Mouse (Mus musculus) small intestine, adult 2 months (tissue): ENCODE measurements around the gene Dpp6. TPM values are rescaled to one million over a fixed set of nuclear protein-coding genes. Genes with fewer than 3 reads are reported as not detected.

Source experiments
- H3K27ac ChIP-seq: fragments of 200-500 bp; 2 replicates; pipeline ENCODE4 v1.5.1; 2012; ENCODE audit warnings: low read depth, low read length, control low read depth, inconsistent platforms; ENCODE audit not compliant: insufficient read depth
- H3K27me3 ChIP-seq: fragments of 200-500 bp; 2 replicates; pipeline ENCODE4 v1.6.1; 2012; ENCODE audit warnings: mild to moderate bottlenecking, moderate library complexity, low read length, inconsistent platforms; ENCODE audit not compliant: control insufficient read depth, insufficient read depth
- H3K36me3 ChIP-seq: fragments of 200-500 bp; 2 replicates; pipeline ENCODE4 v1.6.1; 2012; ENCODE audit warnings: mild to moderate bottlenecking, low read length, control low read depth, inconsistent platforms; ENCODE audit not compliant: control insufficient read depth, insufficient read depth
- H3K4me1 ChIP-seq: fragments of 200-500 bp; 2 replicates; pipeline ENCODE4 v1.6.1; 2012; ENCODE audit warnings: low read length, inconsistent platforms, mixed read lengths; ENCODE audit not compliant: control insufficient read depth, insufficient read depth, insufficient read length
- H3K4me3 ChIP-seq: fragments of 200-500 bp; 2 replicates; pipeline ENCODE4 v1.5.1; 2012; ENCODE audit warnings: low read depth, mild to moderate bottlenecking, control low read depth, inconsistent platforms, low read length, moderate library complexity
- CTCF ChIP-seq: fragments of 200-500 bp; IDR thresholded peaks from 2 replicates; pipeline ENCODE4 v1.5.1; 2012; ENCODE audit warnings: low read depth, mild to moderate bottlenecking, control low read depth, inconsistent platforms, low read length, moderate library complexity, mixed read lengths; ENCODE audit not compliant: insufficient replicate concordance, insufficient read length; ENCODE audit errors: extremely low read depth
- POLR2A ChIP-seq: fragments of 200-500 bp; IDR thresholded peaks from 2 replicates; pipeline ENCODE4 v1.6.1; 2012; ENCODE audit warnings: low read depth, mild to moderate bottlenecking, control low read depth, inconsistent platforms, low read length, moderate library complexity
- WGBS: fragments of 180-500 bp; shearing (Covaris S2); methylation state at CpG from one replicate; pipeline ENCODE4 v1.1.7; 2018; 5-methylcytosine and 5-hydroxymethylcytosine counted together
- polyA plus RNA-seq: library from polyadenylated mRNA; depleted of rRNA; stranded (reverse); fragments of >200 nt; gene quantifications from 2 replicates; pipeline ENCODE4 v1.2.3, GENCODE M21; 2012

The Dpp6 gene
- polyA plus RNA-seq, 1 experiment: 0.41 TPM

DNA sequence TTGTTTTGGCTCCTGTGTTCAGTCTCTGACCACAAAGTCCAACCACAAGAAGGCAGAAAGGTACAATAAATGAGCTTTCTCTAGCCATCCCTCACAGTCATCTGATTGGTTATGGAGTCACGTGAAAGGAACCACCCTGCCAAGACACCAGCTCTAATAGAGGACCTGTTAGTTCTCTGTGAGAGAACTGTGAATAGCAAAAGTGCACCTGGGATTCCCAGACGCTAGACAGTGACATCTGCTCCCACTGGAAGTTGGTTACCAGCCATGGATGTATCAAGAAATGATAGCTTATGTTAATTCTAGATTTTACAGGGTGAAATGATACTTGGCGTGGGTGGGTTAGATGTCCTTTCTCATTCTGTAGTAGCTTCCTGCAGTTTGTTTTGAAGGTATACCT lies 338.7 kb downstream of the Dpp6 start:
- Histone ChIP-seq H3K4me1 (no peaks in the 10 kb centered on the region), H3K27me3 (no peaks in the 10 kb centered on the region), H3K4me3 (no peak overlapping the region), H3K36me3 (no peaks in the 10 kb centered on the region), H3K27ac (no peak overlapping the region)
- 69% methylated on average over 3 of the region's 3 CpGs for WGBS
- TF ChIP-seq POLR2A (no peak), CTCF (no peak)

DNA sequence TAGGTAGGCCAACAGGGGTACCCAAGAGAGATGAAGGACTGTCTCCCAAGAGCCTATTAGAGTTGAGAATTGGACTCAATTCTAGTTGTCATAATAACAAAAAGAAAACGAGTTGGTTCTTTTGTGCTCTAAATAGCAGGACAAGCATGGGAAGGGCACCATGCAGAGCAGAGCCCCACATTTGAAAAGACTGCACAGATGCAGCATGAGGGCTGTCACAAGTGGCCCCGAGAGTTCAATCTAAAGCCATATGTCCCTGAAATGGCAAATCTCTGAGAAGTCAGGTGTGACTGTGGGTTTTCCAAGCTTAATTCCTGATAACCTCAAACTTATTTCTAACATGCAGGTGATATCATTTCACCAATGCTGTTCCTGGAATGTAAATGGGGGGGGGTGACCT lies 339.4 kb downstream of the Dpp6 start:
- no peaks in the 10 kb centered on the region for H3K36me3 ChIP-seq
- no peak overlapping the region for H3K4me3 ChIP-seq
- H3K27ac ChIP-seq: no peak overlapping the region
- 63% methylated on average over 2 of the region's 2 CpGs for WGBS
- H3K4me1 ChIP-seq: no peaks in the 10 kb centered on the region
- TF ChIP-seq POLR2A: no peak
- TF ChIP-seq CTCF: no peak
- H3K27me3 ChIP-seq: no peaks in the 10 kb centered on the region

DNA sequence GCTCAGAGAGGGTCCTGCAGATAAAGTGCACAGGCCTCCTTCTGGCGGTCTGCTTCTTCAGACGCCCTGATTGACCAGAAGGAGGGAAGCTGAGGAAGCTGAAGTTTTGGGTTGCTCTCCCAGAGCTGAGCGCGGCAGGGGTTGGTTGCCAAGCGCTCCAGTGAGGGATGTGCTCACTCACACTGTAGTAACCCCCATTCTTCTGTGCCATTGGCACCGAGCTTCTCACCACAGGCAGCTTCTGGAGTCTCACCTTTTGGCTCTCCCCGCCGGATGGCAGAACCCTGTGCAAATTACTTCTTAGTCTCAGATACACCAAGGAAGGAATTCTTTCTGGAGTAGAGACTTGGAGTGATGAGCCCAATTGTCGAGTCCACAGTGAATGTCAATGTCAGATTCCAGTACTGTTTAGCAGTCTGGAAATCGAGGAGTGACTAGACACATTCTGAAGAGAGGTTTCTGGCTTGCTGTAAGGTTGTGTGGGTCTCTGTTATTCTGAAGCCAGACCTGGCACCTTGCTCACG lies 344.2 kb downstream of the Dpp6 start:
- H3K36me3 ChIP-seq: no peaks in the 10 kb centered on the region
- H3K4me1 ChIP-seq: no peaks in the 10 kb centered on the region
- H3K27ac ChIP-seq: no peak overlapping the region
- no peaks in the 10 kb centered on the region for H3K27me3 ChIP-seq
- TF ChIP-seq POLR2A: no peak
- TF ChIP-seq CTCF: no peak
- no peak overlapping the region for H3K4me3 ChIP-seq
- WGBS: 70% methylated on average over 11 of the region's 11 CpGs

- H3K36me3 ChIP-seq: no peaks in the 10 kb centered on the region
- no peaks in the 10 kb centered on the region for H3K4me1 ChIP-seq
- H3K4me3 ChIP-seq: no peak overlapping the region
- 55% methylated on average over 1 of the region's 1 CpGs for WGBS
- H3K27ac ChIP-seq: no peak overlapping the region
- no peaks in the 10 kb centered on the region for H3K27me3 ChIP-seq
- no peak for TF ChIP-seq POLR2A
- no peak for TF ChIP-seq CTCF
Measured at GRCm38 (mm10) chr5:27168550-27168949, 351.5 kb downstream of the Dpp6 start.

DNA sequence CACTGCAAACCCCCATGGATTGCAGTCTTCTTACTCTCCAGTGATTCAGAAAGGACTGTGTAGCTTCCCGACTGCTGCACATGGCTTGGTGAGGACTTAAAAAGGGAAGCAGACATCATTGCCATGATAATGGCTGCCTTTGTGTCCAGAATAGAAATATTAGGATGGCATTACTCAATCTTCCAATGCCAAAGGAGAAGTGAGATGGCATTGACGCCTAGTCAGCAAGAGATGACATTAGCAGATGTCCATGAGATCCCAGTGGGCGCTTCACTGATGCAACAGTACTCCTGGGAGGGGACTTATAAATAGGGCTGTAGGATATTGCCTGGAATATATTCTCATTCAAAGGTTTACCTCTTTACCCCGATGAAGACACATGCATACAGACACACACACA lies 368.0 kb downstream of the Dpp6 start:
- Histone ChIP-seq H3K27me3 (no peaks in the 10 kb centered on the region), H3K4me1 (no peaks in the 10 kb centered on the region), H3K36me3 (no peaks in the 10 kb centered on the region), H3K27ac (no peak overlapping the region), H3K4me3 (no peak overlapping the region)
- no peak for TF ChIP-seq CTCF
- TF ChIP-seq POLR2A: no peak
- 82% methylated on average over 4 of the region's 4 CpGs for WGBS

- 71% methylated on average over 5 of the region's 5 CpGs for WGBS
- H3K36me3 ChIP-seq: no peaks in the 10 kb centered on the region
- no peaks in the 10 kb centered on the region for H3K4me1 ChIP-seq
- no peaks in the 10 kb centered on the region for H3K27me3 ChIP-seq
- TF ChIP-seq CTCF (no peak), POLR2A (no peak)
- H3K27ac ChIP-seq: no peak overlapping the region
- H3K4me3 ChIP-seq: no peak overlapping the region
Measured at GRCm38 (mm10) chr5:27191242-27191969, 374.4 kb downstream of the Dpp6 start.

GRCm38 (mm10) chr5:27194157-27194556 lies 377.2 kb downstream of the Dpp6 start:
- no peaks in the 10 kb centered on the region for H3K36me3 ChIP-seq
- 80% methylated on average over 3 of the region's 3 CpGs for WGBS
- H3K27me3 ChIP-seq: no peaks in the 10 kb centered on the region
- H3K27ac ChIP-seq: no peak overlapping the region
- no peak for TF ChIP-seq CTCF
- TF ChIP-seq POLR2A: no peak
- no peaks in the 10 kb centered on the region for H3K4me1 ChIP-seq
- H3K4me3 ChIP-seq: no peak overlapping the region

GRCm38 (mm10) chr5:27194975-27195374 lies 378.0 kb downstream of the Dpp6 start:
- H3K36me3 ChIP-seq: no peaks in the 10 kb centered on the region
- H3K27me3 ChIP-seq: no peaks in the 10 kb centered on the region
- 19% methylated on average over 1 of the region's 1 CpGs for WGBS
- H3K4me1 ChIP-seq: no peaks in the 10 kb centered on the region
- H3K4me3 ChIP-seq: no peak overlapping the region
- no peak for TF ChIP-seq POLR2A
- TF ChIP-seq CTCF: no peak
- no peak overlapping the region for H3K27ac ChIP-seq
